Mouse (Mus musculus): ENCODE results near the gene Gnai3.

DNA sequence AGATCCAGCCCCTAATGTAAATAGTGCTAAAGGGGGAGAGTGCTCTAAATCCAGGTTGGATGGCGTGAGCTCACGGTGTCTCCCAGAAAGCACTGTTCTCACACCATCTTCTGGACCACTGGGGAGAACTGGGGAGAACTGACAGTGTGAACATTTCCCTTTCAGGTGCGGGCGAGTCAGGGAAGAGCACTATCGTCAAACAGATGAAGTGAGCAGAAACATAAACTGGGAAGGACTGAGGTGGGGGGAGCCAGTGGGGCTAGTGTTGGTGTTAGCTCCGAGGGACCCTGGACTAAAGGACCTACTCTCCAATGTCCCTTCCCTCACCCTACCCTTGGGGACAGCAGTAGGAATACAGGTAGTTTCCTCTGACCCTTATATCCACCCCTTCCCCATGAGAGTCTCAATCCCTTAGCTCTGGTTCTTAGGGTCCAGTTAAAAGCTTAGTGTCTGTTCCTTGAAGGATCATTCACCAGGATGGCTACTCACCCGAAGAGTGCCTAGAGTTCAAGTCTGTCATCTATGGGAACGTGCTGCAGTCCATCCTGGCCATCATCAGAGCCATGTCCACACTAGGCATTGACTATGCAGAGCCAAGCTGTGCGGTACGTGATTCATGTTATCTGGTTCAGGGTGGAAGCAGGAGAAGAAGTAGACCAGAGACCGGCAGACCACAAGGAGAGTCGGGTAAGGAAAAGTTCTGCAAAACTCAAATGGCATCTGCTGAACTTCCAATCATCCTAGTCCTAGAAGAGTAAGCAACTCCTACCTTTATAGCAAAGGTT, 50.8 kb downstream of the Gnai3 start:
- TF ChIP-seq CTCF (IDR thresholded peaks at IDR 0.05; ENCODE audit: control insufficient read depth, insufficient read depth, insufficient read length) (no peak), MAX (IDR thresholded peaks at IDR 0.05) (no peak), USF1 (IDR thresholded peaks at IDR 0.05; ENCODE audit: low read depth) (no peak), MYOG (IDR thresholded peaks at IDR 0.05; ENCODE audit: control insufficient read depth, extremely low read depth, insufficient read length) (no peak), FOSL1 (IDR thresholded peaks at IDR 0.05; ENCODE audit: insufficient read depth, low read length, poor library complexity, severe bottlenecking) (no peak)
